Mouse (Mus musculus) cerebellum, postnatal 25 days (tissue): ENCODE data around the gene Olfr1176.

Experiments
- DNase-seq, 2 experiments: peaks; one replicate each; pipeline ENCODE4 v3.0.0; 2021; ENCODE audit warnings: mixed read lengths in 2 of 2

The Olfr1176 gene

GRCm38 (mm10) chr2:88336421-88336820 lies at the start of gene Olfr1176:
Gene Olfr1176, plus strand, starts transcription at chr2:88336721.
- DNase-seq, result no peak

DNA sequence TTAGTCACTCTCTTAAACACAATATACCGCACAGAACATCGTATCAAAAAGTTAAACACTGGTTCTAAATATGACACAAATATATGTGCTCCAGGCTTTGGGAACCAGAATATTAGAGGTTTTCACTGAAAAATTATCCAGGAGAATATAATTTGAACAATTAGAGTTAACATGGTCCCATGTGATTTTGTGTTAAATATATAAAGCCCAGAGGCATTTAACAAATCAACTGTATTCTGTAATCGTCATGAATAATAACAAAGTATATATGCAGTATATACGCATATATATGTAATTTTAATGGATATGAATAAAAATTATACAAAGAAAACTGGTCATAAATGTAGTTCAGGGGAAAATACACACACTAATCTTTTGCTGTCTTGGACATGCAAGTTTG lies 21.5 kb upstream of the Olfr1176 start, which contains the start of gene Olfr1174-ps:
Gene Olfr1174-ps, minus strand, starts transcription at position 101 of the 400 bp plus-strand sequence.
- DNase-seq, result no peak

DNA sequence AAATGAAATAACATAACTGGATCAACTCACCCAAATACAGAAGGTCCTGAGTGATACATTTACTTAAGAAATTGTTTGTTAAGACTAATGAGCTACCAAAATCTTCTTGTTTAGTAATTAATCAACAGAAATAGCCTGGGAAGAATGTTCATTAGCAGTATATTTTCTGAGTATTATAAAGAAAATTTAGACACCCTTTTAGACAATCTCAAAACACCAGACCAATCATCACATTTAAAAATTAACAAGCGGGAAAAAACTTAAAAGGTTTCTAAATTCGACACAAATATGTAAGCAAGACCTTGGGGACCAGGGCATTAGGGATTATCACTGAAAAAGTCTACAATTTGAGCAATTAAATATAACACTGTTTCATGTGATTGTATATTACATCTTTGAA lies 9.4 kb upstream of the Olfr1176 start, which contains the start of gene Olfr1175-ps:
Gene Olfr1175-ps, minus strand, starts transcription at position 101 of the 400 bp plus-strand sequence.
- no peak for DNase-seq

- no peak for DNase-seq
Measured at GRCm38 (mm10) chr2:88346392-88346791, 9.9 kb downstream of the Olfr1176 start, which contains the start of gene Olfr1177-ps. Gene Olfr1177-ps, minus strand, starts transcription at chr2:88346492.

DNA sequence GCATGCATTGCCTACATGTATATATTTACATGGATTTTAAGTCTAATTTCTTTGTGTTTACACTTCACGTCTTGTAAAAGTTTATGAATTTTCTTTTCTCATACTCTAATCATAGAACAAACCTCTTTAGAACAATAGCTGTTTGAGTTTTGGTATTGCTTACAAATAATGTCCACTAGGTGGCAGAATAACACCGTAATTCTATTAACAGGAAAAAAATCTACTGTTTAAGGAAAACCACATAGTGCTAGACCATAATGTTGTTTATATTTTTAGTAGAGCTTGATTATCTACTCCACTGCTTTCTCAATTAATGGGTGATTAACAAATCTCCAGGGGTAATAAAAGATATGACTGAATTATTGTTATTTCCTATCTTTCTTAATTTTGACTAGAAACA lies 19.8 kb downstream of the Olfr1176 start:
- DNase-seq, result no peak

DNA sequence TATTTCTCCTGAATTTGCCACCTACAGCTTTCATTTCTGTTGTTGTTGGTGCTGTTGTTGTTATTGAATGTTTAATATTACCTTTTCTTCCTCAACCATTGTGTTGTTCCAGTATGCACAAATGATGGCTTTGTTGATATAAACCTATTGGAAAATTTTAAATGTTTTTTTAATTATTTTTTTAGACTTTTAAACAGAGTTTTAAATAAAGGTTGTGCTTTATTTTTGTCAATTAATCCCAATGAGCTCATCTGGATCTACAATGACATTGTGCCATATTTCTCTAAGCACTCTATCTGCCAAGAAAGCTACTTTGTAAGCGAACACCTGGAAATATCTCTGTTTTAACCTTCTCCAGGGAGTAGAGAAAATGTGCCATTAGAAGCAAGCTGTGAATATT lies 50.2 kb downstream of the Olfr1176 start, which contains the start of gene Olfr1178:
Gene Olfr1178, plus strand, starts transcription at position 301 of the 400 bp plus-strand sequence.
- DNase-seq, result no peak
